Mouse (Mus musculus): ENCODE measurements around the gene Tmie.

DNA sequence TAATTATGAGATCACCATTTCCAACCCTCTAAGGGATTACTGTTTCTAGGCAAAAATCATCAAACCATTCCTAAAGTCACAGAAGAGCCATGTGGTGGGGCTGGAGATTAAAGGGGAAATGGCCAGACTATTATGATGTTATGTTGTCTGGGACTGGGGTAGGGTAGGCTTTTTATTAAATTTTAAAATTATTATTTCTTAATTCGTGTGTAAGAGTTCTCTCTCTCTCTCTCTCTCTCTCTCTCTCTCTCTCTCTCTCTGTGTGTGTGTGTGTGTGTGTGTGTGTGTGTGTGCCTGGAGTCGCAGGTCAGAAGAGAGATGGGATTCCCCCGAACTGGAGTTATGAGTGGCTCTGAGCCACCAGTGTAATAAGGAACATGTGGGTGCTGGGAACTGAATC is 53.5 kb downstream of the Tmie start, which contains the start of gene Prss43:
- no peak for TF ChIP-seq ELF1 (IDR thresholded peaks at IDR 0.05; ENCODE audit: low read depth, low read length)
- no peak for TF ChIP-seq HCFC1 (IDR thresholded peaks at IDR 0.05; ENCODE audit: low read depth, low read length)
- no peak for TF ChIP-seq GABPA (IDR thresholded peaks at IDR 0.05; ENCODE audit: insufficient replicate concordance, low read depth, low read length)
- no peak for TF ChIP-seq POLR2A (IDR thresholded peaks at IDR 0.05; ENCODE audit: low read depth, low read length)
- no peak for TF ChIP-seq CTCF (conservative IDR thresholded peaks at IDR 0.05 in 1 of 2, IDR thresholded peaks at IDR 0.05 in 1 of 2; ENCODE audit: low read depth in 2 of 2, low read length in 2 of 2)

Data from CH12.LX (cell line).